Mouse (Mus musculus) lung, postnatal 0 days (tissue): ENCODE results near the gene Vezt.

Experiments
- CTCF ChIP-seq: IDR thresholded peaks from 2 replicates; pipeline ENCODE4 v1.5.1; 2016; ENCODE audit warnings: antibody characterized with exemption, mild to moderate bottlenecking
- EP300 ChIP-seq: IDR thresholded peaks from 2 replicates; pipeline ENCODE4 v1.6.1; 2016; ENCODE audit warnings: antibody characterized with exemption, mild to moderate bottlenecking, control low read depth

- TF ChIP-seq CTCF (no peak), EP300 (no peak)
Measured at GRCm38 (mm10) chr10:94014200-94014599, 21.4 kb downstream of the Vezt start.
